Mouse (Mus musculus) macrophage (primary cell): ENCODE data around the gene Mamdc2. TPM values are rescaled to one million over a fixed set of nuclear protein-coding genes. Genes with fewer than 3 reads are reported as not detected.
"Not testable (repeated sequence)": the region's sequence is repeated elsewhere in the genome, so short reads cannot be mapped to it uniquely, and the experiment has no call there.

Experiments
- H3K27ac ChIP-seq: fragments of 350-480 bp; formaldehyde crosslinking; 2 replicates; pipeline ENCODE4 v1.9.0; 2021
- H3K36me3 ChIP-seq: fragments of 350-480 bp; formaldehyde crosslinking; 2 replicates; pipeline ENCODE4 v1.9.0; 2021; ENCODE audit errors: inconsistent target
- H3K4me3 ChIP-seq: fragments of 350-480 bp; formaldehyde crosslinking; 2 replicates; pipeline ENCODE4 v1.9.0; 2021; ENCODE audit errors: inconsistent target
- H3K79me2 ChIP-seq: fragments of 350-480 bp; formaldehyde crosslinking; 2 replicates; pipeline ENCODE4 v1.9.0; 2021; ENCODE audit errors: inconsistent target
- WGBS: methylation state at CpG from one replicate; pipeline ENCODE4 v1.1.7; 2026; ENCODE audit warnings: inconsistent platforms; ENCODE audit not compliant: missing documents; 5-methylcytosine and 5-hydroxymethylcytosine counted together
- polyA plus RNA-seq: library from polyadenylated mRNA; stranded (reverse); fragments of 250-400 nt; gene quantifications from 3 replicates; pipeline ENCODE4 v1.2.4, GENCODE M21; 2018; ENCODE audit warnings: inconsistent platforms
- total RNA-seq, 78 experiments: library from RNA; depleted of rRNA; stranded (reverse); fragments of 250-400 nt; gene quantifications; 1 replicate in 9 of 78; 2 replicates in 24 of 78; 3 replicates in 43 of 78; 4 replicates in 2 of 78; pipeline ENCODE4 v1.2.4; 2018; ENCODE audit warnings: inconsistent platforms in 56 of 78

The Mamdc2 gene
- total RNA-seq (2018; cell fraction: chromatin; rRNA removed): 1 to 10 TPM in 7 of 26 experiments, under 1 TPM in 6, not detected in 13; 0.12 to 4.0 (median 1.1) TPM
- 1 to 10 TPM in 13 of 26 experiments, under 1 TPM in 7, not detected in 6; 0.03 to 2.4 (median 1.5) TPM for total RNA-seq (2018; cell fraction: cytosol; rRNA removed)
- 1 to 10 TPM in 12 of 26 experiments, under 1 TPM in 3, not detected in 11; 0.12 to 5.0 (median 1.9) TPM for total RNA-seq (2018; cell fraction: nucleus; rRNA removed)
- polyA plus RNA-seq: 0.58 to 1.6 TPM (median 0.90 TPM) in 3 replicates

DNA sequence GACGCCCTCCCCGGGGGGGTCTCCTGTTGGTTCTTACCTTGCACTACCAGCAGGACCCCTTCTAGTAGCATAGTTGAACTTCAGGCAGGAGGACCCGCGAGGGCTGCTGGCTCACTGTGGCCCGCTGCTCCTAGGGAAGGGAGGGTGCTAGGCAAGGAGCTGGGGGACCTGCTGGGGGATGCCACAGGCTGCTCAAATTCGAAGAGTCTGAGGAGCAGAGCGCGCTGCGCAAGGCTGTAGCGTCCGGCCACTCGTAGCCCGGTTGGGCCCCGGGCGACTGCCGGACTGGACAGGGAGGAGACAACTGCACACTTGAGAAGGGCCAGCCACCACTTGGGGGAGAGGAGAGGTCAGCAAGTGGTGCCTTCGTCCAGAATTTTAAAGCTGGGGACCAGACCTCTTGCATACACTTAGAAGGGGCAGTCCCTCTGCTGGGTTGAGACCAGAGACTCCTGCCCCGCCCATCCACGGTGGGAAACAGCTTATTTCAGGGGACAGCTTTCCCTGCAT, at the start of gene Mamdc2:
Mamdc2 (minus strand) TSS at position 455 of the 510 bp plus-strand sequence.
- H3K79me2 ChIP-seq: no peaks in the 10 kb centered on the region
- H3K27ac ChIP-seq: no peak within 1 kb of the TSS
- peak within 1 kb of the TSS; percentile 41 for H3K4me3 ChIP-seq
- 8% methylated on average over 19 of the region's 19 CpGs for WGBS
- no peaks in the 10 kb centered on the region for H3K36me3 ChIP-seq

- Histone ChIP-seq H3K4me3 (no peak overlapping the region), H3K79me2 (no peaks in the 10 kb centered on the region)
- WGBS: 88% methylated on average over 7 of the region's 7 CpGs
These were observed 49.8 kb upstream of the Mamdc2 start for GRCm38 (mm10) chr19:23498011-23498410.

GRCm38 (mm10) chr19:23497171-23497917, 49.1 kb upstream of the Mamdc2 start:
- WGBS: 56% methylated on average over 10 of the region's 10 CpGs
- no peak overlapping the region for H3K4me3 ChIP-seq
- no peaks in the 10 kb centered on the region for H3K36me3 ChIP-seq
- H3K27ac ChIP-seq: no peak overlapping the region
- H3K79me2 ChIP-seq: no peaks in the 10 kb centered on the region

More at GRCm38 (mm10) chr19:23498011-23498410, 49.8 kb upstream of the Mamdc2 start:
- H3K36me3 ChIP-seq: no peaks in the 10 kb centered on the region
- no peak overlapping the region for H3K27ac ChIP-seq

GRCm38 (mm10) chr19:23496536-23496935, 48.3 kb upstream of the Mamdc2 start:
- Histone ChIP-seq H3K79me2 (no peaks in the 10 kb centered on the region), H3K36me3 (no peaks in the 10 kb centered on the region), H3K4me3 (no peak overlapping the region), H3K27ac (no peak overlapping the region)
- WGBS: 87% methylated on average over 3 of the region's 3 CpGs

GRCm38 (mm10) chr19:23492663-23493062, 44.4 kb upstream of the Mamdc2 start:
- H3K4me3 ChIP-seq: no peak overlapping the region
- no peaks in the 10 kb centered on the region for H3K36me3 ChIP-seq
- H3K79me2 ChIP-seq: no peaks in the 10 kb centered on the region
- H3K27ac ChIP-seq: no peak overlapping the region

DNA sequence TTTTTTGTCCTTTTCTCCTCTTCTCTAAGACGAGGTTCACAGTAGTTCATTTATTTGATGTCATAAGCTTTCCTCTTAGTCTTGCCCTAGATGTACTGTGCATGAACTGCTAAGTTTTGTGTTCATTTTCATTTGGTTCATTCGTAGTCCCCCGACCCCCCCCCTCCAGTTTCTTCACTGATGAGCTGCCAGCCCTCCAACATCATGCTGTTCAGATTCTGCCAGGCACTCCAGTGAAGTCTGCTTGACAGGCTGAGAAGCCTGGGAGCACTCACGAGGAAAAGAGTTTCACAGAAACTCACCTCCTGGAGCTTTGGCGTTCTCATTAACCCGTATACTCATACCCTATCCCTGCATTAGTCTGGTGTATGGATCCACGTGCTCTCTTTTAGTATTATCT, 42.5 kb upstream of the Mamdc2 start:
- not testable (repeated sequence) for H3K36me3 ChIP-seq, H3K27ac ChIP-seq, H3K79me2 ChIP-seq, H3K4me3 ChIP-seq
- 86% methylated on average over 7 of the region's 7 CpGs for WGBS

GRCm38 (mm10) chr19:23489780-23490179, 41.5 kb upstream of the Mamdc2 start:
- H3K27ac ChIP-seq: no peak overlapping the region
- no peaks in the 10 kb centered on the region for H3K36me3 ChIP-seq
- no peaks in the 10 kb centered on the region for H3K79me2 ChIP-seq
- no peak overlapping the region for H3K4me3 ChIP-seq
- 6% methylated on average over 8 of the region's 8 CpGs for WGBS

GRCm38 (mm10) chr19:23487421-23487820, 39.2 kb upstream of the Mamdc2 start:
- H3K36me3 ChIP-seq: no peaks in the 10 kb centered on the region
- no peaks in the 10 kb centered on the region for H3K79me2 ChIP-seq
- WGBS: 94% methylated on average over 1 of the region's 1 CpGs
- no peak overlapping the region for H3K27ac ChIP-seq
- no peak overlapping the region for H3K4me3 ChIP-seq

DNA sequence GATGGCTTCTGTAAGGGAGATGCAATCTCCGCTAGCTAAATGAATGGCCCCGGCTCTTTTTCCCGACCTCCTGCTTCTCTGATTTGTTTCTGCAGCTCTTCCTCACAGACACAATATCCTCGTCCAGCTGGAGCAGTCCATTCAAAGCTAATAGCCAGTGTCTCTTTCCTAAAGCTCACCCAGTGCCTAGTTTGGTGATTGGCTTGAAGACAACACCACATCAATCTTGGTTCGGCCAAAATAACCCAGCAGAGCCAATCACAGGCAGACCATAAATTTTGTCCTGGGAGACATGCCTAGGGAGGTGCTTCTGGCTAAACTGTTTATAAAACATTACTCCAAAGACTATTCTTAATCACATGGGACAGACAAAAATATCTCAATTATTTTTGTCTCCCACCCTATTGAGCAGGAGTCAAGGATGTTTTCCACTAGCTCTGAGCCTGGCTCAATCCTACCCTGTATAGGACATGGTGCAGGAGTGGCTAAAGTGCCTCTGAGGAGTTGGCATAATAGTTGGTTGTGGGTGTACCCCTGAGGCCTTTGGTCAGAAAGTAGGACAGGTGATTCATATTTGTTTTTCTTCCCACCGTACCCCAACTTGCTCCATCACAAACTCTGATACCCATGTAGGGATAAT, 38.5 kb upstream of the Mamdc2 start:
- Histone ChIP-seq H3K4me3 (no peak overlapping the region), H3K27ac (no peak overlapping the region), H3K36me3 (no peaks in the 10 kb centered on the region), H3K79me2 (no peaks in the 10 kb centered on the region)
- WGBS: 96% methylated on average over 6 of the region's 6 CpGs

- 42% methylated on average over 7 of the region's 7 CpGs for WGBS
- Histone ChIP-seq H3K36me3 (no peaks in the 10 kb centered on the region), H3K79me2 (no peaks in the 10 kb centered on the region), H3K27ac (no peak overlapping the region), H3K4me3 (no peak overlapping the region)
These were observed 37.8 kb upstream of the Mamdc2 start for GRCm38 (mm10) chr19:23485940-23486600.

DNA sequence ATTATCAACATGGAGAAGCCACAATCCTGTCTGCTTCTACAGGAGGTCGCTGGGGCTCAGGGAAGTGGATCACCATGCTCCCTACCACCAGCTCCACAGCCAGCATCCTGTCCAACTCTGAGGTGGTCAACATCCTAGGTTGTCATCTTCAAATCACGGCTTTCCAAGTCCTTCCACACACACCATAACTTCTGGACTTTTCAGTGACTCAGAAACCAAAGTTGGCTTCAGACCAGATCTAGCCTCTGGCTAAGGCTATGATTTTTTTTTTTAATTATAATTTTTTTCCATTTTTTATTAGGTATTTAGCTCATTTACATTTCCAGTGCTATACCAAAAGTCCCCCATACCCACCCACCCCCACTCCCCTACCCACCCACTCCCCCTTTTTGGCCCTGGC, 34.3 kb upstream of the Mamdc2 start:
- not testable (repeated sequence) for H3K27ac ChIP-seq, H3K36me3 ChIP-seq, H3K4me3 ChIP-seq, H3K79me2 ChIP-seq
- WGBS: 97% methylated on average over 2 of the region's 2 CpGs

GRCm38 (mm10) chr19:23479597-23479967, 31.3 kb upstream of the Mamdc2 start:
- Histone ChIP-seq H3K79me2 (no peaks in the 10 kb centered on the region), H3K36me3 (no peaks in the 10 kb centered on the region), H3K27ac (no peak overlapping the region), H3K4me3 (no peak overlapping the region)

GRCm38 (mm10) chr19:23478895-23479596, 30.8 kb upstream of the Mamdc2 start:
- 52% methylated on average over 7 of the region's 10 CpGs for WGBS
- no peaks in the 10 kb centered on the region for H3K79me2 ChIP-seq
- no peaks in the 10 kb centered on the region for H3K36me3 ChIP-seq
- H3K4me3 ChIP-seq: no peak overlapping the region
- H3K27ac ChIP-seq: no peak overlapping the region

DNA sequence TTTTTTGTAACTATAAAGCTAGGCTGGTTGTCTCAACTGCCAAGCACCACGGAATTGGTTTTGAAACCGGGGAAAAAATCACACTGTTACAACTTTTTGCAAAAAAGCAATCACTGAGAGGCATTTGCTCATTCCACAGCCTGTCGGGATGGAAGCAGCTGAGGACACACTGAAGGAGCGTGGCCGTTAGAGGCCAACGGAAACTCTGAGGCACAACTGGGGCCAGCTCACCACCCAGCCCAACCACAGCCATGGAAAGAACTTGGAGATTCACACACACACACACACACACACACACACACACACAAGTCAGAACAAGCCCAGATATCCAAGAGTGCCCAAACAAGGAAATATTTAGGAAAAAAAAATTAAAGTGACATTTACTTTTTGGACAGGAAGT, 29.6 kb upstream of the Mamdc2 start:
- Histone ChIP-seq H3K4me3 (no peak overlapping the region), H3K79me2 (no peaks in the 10 kb centered on the region), H3K36me3 (no peaks in the 10 kb centered on the region), H3K27ac (no peak overlapping the region)
- WGBS: 79% methylated on average over 6 of the region's 6 CpGs
